Mouse (Mus musculus): Measurements from ENCODE around the gene Zmpste24. TPM values are rescaled to one million over a fixed set of nuclear protein-coding genes. Genes with fewer than 3 reads are reported as not detected.
A peak's percentile ranks its signal among the peaks of the same experiment; 100 is the strongest.

The Zmpste24 gene
- polyA plus RNA-seq, 1 experiment: 24.8 TPM

- no peak for TF ChIP-seq CTCF (IDR thresholded peaks at IDR 0.05; ENCODE audit: control insufficient read depth, insufficient read depth, low read length)
- no peak for TF ChIP-seq POLR2A (IDR thresholded peaks at IDR 0.05; ENCODE audit: borderline replicate concordance, control insufficient read depth, low read depth, low read length)
- no peaks in the 10 kb centered on the region; the same call in 1 of the 2 replicates for H3K4me1 ChIP-seq (ENCODE audit: control insufficient read depth, insufficient read depth, low read length)
- WGBS: 85% methylated on average over 5 of the region's 5 CpGs
- no peak overlapping the region for H3K4me3 ChIP-seq (replicated peaks; ENCODE audit: control insufficient read depth, low read depth, low read length)
- no peak overlapping the region for H3K27ac ChIP-seq (ENCODE audit: control insufficient read depth, insufficient read depth, low read depth, low read length, poor library complexity)
Observed at GRCm38 (mm10) chr4:121042472-121042871, 55.6 kb downstream of the Zmpste24 start.

- no peak overlapping the region for H3K4me3 ChIP-seq (replicated peaks; ENCODE audit: control insufficient read depth, low read depth, low read length)
- H3K4me1 ChIP-seq (ENCODE audit: control insufficient read depth, insufficient read depth, low read length): no peaks in the 10 kb centered on the region; the same call in 1 of the 2 replicates
- TF ChIP-seq POLR2A (IDR thresholded peaks at IDR 0.05; ENCODE audit: borderline replicate concordance, control insufficient read depth, low read depth, low read length): peak; percentile 25; the same call in 1 of the 2 replicates
- peak; percentile 77 for TF ChIP-seq CTCF (IDR thresholded peaks at IDR 0.05; ENCODE audit: control insufficient read depth, insufficient read depth, low read length)
- WGBS: 27% methylated on average over 18 of the region's 18 CpGs
- no peak overlapping the region for H3K27ac ChIP-seq (ENCODE audit: control insufficient read depth, insufficient read depth, low read depth, low read length, poor library complexity)
Observed at GRCm38 (mm10) chr4:121040897-121041671, 57.0 kb downstream of the Zmpste24 start.

GRCm38 (mm10) chr4:121040323-121040722, 57.7 kb downstream of the Zmpste24 start:
- WGBS: 48% methylated on average over 14 of the region's 14 CpGs
- H3K4me3 ChIP-seq (replicated peaks; ENCODE audit: control insufficient read depth, low read depth, low read length): no peak overlapping the region
- H3K4me1 ChIP-seq (ENCODE audit: control insufficient read depth, insufficient read depth, low read length): no peaks in the 10 kb centered on the region; the same call in 1 of the 2 replicates
- TF ChIP-seq POLR2A (IDR thresholded peaks at IDR 0.05; ENCODE audit: borderline replicate concordance, control insufficient read depth, low read depth, low read length) (no peak), CTCF (IDR thresholded peaks at IDR 0.05; ENCODE audit: control insufficient read depth, insufficient read depth, low read length) (no peak)
- H3K27ac ChIP-seq (ENCODE audit: control insufficient read depth, insufficient read depth, low read depth, low read length, poor library complexity): no peak overlapping the region

GRCm38 (mm10) chr4:121039331-121040115, 58.5 kb downstream of the Zmpste24 start, which contains the start of gene Col9a2:
TSS of gene Col9a2 (plus strand) at chr4:121039385.
- WGBS: 8% methylated on average over 46 of the region's 46 CpGs
- Histone ChIP-seq H3K4me3 (replicated peaks; ENCODE audit: control insufficient read depth, low read depth, low read length) (no peak within 1 kb of the TSS), H3K27ac (ENCODE audit: control insufficient read depth, insufficient read depth, low read depth, low read length, poor library complexity) (no peak within 1 kb of the TSS), H3K4me1 (ENCODE audit: control insufficient read depth, insufficient read depth, low read length) (no peaks in the 10 kb centered on the region; the same call in 1 of the 2 replicates)
- no peak for TF ChIP-seq POLR2A (IDR thresholded peaks at IDR 0.05; ENCODE audit: borderline replicate concordance, control insufficient read depth, low read depth, low read length)
- no peak for TF ChIP-seq CTCF (IDR thresholded peaks at IDR 0.05; ENCODE audit: control insufficient read depth, insufficient read depth, low read length)

- WGBS: 78% methylated on average over 2 of the region's 2 CpGs
- H3K4me1 ChIP-seq (ENCODE audit: control insufficient read depth, insufficient read depth, low read length): peaks cover 1% of the 10 kb centered on the region; the same call in 1 of the 2 replicates
- H3K4me3 ChIP-seq (replicated peaks; ENCODE audit: control insufficient read depth, low read depth, low read length): no peak overlapping the region
- TF ChIP-seq POLR2A (IDR thresholded peaks at IDR 0.05; ENCODE audit: borderline replicate concordance, control insufficient read depth, low read depth, low read length) (no peak), CTCF (IDR thresholded peaks at IDR 0.05; ENCODE audit: control insufficient read depth, insufficient read depth, low read length) (peak; percentile 39; the same call in 1 of the 2 replicates)
- no peak overlapping the region for H3K27ac ChIP-seq (ENCODE audit: control insufficient read depth, insufficient read depth, low read depth, low read length, poor library complexity)
Observed at GRCm38 (mm10) chr4:121033006-121033405, 65.0 kb downstream of the Zmpste24 start.

GRCm38 (mm10) chr4:121031440-121031839, 66.6 kb downstream of the Zmpste24 start:
- 55% methylated on average over 4 of the region's 4 CpGs for WGBS

GRCm38 (mm10) chr4:121029632-121030031, 68.4 kb downstream of the Zmpste24 start:
- whole genome bisulfite sequencing: 81% methylated on average over 3 of the region's 3 CpGs
- no peak overlapping the region for H3K27ac ChIP-seq (ENCODE audit: control insufficient read depth, insufficient read depth, low read depth, low read length, poor library complexity)
- no peak for TF ChIP-seq POLR2A (IDR thresholded peaks at IDR 0.05; ENCODE audit: borderline replicate concordance, control insufficient read depth, low read depth, low read length)
- no peak for TF ChIP-seq CTCF (IDR thresholded peaks at IDR 0.05; ENCODE audit: control insufficient read depth, insufficient read depth, low read length)
- no peak overlapping the region for H3K4me3 ChIP-seq (replicated peaks; ENCODE audit: control insufficient read depth, low read depth, low read length)
- H3K4me1 ChIP-seq (ENCODE audit: control insufficient read depth, insufficient read depth, low read length): peaks cover 5% of the 10 kb centered on the region; the same call in 1 of the 2 replicates

More at GRCm38 (mm10) chr4:121031440-121031839, 66.6 kb downstream of the Zmpste24 start:
- Histone ChIP-seq H3K4me1 (ENCODE audit: control insufficient read depth, insufficient read depth, low read length) (peaks cover 3% of the 10 kb centered on the region; the same call in 1 of the 2 replicates), H3K27ac (ENCODE audit: control insufficient read depth, insufficient read depth, low read depth, low read length, poor library complexity) (no peak overlapping the region), H3K4me3 (replicated peaks; ENCODE audit: control insufficient read depth, low read depth, low read length) (no peak overlapping the region)
- TF ChIP-seq CTCF (IDR thresholded peaks at IDR 0.05; ENCODE audit: control insufficient read depth, insufficient read depth, low read length): 0 out of 2 replicates have a peak, but pooled peaks have one; percentile 4
- TF ChIP-seq POLR2A (IDR thresholded peaks at IDR 0.05; ENCODE audit: borderline replicate concordance, control insufficient read depth, low read depth, low read length): no peak

Measured in bone marrow, adult 2 months (tissue).